Mouse (Mus musculus): ENCODE measurements around the gene Mrps33.

Gene Mrps33

DNA sequence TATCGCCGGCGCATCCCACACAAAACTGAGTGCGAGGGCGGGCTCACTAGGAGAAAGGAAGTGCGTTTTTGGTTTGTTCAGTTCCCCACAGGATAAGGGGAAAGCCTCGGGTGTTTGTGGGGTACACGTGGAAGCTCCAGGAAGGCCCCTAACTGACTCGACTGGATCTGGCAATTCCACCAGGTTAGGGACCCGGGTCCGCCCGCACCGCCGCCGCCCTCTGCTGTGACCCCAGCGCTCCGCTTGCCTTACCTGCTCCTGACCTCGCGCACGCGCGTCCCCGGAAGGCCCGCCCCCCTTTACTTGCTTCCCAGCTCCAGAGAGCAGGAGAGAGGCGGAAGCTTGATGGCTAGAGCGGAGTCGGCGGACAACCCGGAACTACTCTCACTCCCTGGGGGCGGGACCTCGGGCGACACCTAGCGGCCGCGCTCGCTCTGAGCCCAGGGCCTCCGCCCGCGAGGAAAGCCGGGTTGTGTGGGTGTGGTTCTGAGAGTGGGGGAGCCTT, at the start of gene Mrps33:
TSS of gene Mrps33 (minus strand) at position 377 of the 505 bp plus-strand sequence.
- peak; percentile 99 for DNase-seq

DNA sequence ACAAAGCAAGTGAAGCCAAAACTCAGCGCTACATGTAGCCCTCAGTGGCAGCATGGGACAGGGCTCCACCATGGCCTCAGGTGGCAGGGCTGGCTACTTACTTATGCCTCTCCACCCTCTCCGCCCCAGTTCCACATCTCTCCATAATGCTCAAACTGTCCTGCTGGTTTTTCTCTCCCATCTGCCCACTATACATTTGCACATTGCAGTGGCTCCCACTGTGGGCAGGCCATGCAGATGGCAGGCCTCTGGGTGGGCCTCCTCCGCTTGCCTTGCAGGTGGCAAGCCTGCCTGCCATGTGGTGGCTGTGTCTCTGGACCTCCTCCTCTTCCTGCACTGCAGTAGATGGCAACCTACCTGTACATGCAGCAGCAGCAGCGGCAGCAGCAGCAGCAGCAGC, 38.9 kb upstream of the Mrps33 start:
- DNase-seq, result no peak

DNA sequence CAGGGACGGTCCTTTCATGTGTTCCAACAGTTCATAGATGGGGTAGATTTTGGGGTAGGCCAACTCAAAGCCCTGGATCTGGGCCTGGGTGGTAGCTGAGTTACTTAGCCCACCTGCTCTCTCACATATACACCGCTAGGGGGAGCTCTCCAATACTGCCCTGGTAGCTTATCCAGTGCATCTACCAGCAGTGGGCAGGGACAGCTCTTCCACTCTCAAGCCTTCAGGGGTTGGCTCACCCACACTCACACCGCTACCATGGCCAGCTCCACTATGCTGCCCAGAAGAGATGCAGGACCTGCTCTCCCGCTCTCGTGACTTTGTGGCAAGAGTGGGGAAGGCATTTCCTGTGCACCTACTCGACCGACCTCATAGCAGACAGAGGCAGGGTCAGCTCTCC, 38.0 kb upstream of the Mrps33 start:
- peak in 1 of 2 experiments; percentile 16 for DNase-seq

DNA sequence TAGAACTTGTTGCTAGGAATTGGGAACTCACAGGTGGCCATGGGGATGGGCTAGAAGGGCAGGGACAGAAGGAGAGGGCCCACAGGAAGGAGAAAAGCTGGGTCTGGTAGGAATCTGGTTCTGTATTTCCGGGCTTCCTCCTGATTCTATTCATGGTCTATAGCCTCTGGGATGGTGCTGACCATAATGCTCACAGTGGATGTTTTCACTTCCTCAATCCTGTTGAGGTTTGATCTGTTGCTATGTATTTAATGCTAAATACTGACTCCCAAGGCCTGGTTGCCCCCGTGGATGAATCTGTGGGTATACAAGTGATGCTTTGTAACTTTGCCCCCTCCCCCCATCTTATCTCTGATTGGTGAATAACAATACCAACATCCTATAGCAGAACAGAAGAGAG, 36.8 kb upstream of the Mrps33 start:
- no peak for DNase-seq

DNA sequence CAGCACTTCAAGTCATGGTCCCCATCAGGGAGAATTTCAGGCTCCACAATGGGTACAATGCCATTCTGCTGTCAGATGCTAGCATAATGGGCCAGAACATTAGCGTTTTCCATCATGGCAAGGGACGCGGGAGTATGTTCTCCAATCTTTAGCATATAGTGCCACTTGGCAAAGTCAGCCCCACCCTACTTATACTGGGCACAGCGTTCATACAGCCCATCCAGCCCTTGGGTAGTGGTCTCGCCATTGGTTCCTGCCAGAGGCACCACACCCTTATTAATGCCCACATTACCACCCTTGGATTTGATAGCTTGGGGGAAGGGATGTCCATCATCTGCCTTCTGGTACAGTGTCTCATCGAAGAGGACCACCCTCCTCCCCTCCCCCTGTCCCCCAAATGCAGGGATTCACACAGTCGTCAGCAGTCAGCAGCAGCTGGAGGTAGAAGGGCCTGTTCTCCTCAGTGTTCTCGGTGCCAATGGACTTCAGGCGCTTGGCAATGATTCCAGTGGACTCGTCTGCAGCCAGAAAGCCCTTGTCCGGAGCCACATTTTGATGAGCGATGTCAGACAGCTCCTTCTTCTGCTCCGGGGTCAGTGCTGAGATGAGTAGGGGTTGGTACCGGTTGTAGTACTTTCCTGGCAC, 33.0 kb upstream of the Mrps33 start:
- DNase-seq, result peak; percentile 54 to 64

DNA sequence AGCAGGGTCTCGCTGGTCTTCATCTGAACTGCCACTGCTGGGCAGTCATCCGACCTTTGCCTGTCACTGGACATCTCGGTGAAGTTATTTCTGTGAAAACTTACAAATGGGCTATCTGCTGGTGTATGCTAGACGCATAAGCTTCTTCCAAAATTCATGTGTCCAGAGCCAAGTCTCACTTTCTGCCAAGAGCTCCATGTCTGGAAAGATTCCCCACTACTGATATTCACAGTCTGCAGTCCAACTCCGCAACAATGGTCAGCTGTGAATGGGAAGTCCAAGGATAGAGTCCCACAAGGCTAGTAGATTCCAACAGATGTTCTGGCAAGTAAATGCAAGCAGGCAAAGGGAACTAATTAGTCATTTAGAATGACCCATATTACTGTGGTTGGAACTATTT, 17.9 kb upstream of the Mrps33 start:
- DNase-seq, result peak; percentile 11 to 17

DNA sequence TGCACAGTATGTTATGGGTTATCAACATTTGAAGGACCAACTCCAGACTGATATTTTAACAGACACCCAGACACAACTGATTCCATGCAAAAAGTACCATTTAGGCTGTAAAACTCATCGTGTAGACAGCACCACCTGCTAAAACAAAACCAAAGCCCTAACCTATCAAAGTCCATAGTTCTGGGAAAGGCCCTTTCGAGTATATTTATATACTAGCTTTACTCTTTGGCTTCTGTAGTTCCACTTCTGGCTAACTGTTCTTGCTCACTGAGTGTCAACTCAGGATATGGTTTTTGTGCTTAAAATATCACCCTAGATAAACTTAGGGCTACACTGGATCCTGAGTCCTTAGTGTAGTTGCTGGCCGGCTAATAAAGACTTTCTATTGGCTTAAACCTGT, 10.5 kb upstream of the Mrps33 start:
- DNase-seq, result no peak

DNA sequence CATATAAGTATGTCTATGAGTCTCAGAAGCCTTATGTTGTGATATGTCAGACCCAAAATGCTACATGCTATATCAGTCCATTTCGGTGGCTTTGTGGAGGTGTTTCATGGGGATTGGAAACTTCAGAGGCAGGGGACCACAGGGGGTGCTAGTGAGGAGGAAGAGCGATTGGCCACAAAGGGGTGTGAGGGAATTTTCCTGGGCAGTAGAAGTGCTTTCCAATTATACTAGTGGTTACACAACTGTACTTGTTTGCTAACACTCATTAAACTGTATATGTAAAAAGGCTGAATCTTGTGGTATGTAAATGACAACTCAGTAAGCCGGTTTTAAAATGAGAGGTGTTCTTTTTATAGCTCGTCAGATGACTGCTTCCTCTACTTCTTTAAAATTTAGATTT, 8.1 kb upstream of the Mrps33 start:
- DNase-seq, result no peak

DNA sequence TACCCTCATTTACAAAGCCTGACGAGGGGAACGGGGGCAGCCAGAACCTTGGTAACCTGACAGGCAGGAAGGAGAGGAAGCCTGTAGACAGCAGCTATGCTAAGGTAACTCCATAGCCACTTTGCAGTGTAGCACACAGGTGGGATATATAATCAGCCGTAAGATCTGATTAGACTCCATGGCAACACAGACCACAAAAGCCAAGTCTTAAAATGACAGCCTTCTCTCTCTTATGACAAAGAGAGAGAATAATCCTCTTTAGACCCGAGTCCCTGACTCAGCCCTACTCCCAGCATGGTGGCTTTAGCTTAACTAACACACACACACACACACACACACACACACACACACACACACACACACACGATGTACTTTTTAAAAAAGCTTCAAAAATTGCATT, 2.3 kb downstream of the Mrps33 start:
- DNase-seq, result no peak

DNA sequence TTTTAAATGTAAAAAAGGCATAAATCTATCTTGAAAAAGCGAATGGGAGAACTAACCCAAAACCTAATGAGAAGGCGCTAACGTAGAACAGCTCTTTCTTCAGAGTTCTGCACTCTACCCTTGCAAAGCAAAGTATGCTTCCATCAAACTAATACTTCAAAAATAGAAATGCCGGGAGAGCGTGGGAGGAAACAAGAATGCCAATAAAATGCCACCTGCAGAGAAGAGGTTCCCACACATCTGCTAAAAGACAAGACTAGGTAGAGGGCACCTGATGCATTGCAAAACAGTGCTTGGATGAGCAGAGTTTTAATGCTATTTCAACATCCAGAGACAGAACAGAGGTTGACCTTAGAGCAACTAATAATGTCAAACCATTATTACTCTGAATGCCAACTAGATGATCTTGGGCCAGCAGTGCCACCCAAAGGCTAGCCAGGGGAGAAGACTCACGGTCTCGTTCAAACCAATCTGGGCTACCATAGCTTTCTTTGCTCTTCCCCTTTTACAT, 3.7 kb downstream of the Mrps33 start:
- peak in 1 of 2 experiments; percentile 13 for DNase-seq

DNA sequence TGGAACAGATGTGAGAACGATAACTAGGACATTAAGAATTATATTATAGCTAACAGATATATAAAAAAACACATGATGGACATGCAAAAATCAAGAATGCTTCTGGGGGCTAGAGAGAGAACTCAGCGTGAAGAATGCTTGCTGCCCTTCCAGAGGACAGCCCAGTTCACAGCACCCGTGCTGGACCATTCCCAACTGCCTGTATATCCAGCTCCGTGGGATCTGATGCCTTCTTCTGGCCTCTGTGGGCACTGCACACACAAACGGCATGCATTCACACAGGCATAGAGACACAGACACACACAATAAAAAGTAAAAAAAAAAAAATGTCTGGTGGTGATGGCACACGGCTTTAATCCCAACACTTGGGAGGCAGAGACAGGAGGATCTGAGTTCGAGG, 4.5 kb downstream of the Mrps33 start:
- peak; percentile 57 to 60 for DNase-seq

DNA sequence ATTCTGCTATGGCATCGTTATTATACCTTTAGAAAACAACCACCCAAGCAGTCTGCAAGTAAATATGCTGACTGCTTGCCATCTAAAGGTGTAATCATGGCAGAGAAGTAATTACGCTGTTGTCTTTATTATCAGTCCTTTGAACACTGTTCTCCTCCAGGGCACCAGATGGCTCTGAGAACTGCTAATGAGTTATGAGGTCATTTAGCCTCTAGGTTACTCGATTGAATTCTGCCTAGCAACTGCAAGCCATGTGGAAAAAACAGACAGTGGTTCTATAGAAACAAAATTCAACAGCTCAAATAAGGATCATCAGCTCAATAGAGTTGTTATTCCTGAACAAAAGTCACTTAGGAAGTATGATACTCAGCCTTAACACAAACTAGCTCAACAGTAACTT, 4.9 kb downstream of the Mrps33 start:
- peak; percentile 41 to 46 for DNase-seq

DNA sequence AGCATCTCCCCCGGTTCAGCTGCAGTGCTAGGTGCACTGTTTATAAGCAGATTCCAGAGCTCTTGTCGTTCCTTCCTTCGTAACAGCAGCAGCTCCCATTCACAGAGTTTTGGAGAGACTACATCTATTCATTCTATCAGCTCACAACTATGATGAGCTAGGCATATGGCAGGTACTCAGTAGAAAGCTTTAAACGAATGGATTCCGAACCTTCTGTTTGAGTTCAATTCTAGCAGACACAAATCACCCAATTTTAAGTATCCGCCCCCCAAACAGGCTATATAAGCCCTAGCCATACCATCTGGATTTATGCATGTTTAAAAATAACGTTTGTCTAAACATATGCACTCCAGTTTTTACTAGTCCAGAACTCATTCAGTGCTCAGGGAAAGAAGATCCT, 9.8 kb downstream of the Mrps33 start:
- DNase-seq, result no peak

DNA sequence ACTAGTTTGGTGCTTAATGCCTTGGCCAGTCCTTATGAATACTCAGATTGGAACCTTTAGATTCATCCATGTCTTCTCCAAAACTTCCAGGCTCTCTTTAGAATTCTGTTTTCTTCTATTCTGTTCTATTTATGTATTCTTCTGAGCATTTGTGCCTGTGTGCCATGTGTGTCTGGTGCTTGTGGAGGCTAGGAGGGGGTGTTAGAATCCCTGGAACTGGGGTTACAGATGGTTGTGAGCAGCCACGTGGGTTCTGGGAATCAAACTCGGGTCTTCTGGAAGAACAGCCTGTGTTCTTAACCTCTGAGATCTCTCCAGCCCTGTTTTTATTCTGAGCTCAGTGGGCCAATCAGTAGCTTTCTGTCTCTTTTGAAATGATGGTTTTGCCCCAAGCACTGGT, 13.7 kb downstream of the Mrps33 start:
- no peak for DNase-seq

DNA sequence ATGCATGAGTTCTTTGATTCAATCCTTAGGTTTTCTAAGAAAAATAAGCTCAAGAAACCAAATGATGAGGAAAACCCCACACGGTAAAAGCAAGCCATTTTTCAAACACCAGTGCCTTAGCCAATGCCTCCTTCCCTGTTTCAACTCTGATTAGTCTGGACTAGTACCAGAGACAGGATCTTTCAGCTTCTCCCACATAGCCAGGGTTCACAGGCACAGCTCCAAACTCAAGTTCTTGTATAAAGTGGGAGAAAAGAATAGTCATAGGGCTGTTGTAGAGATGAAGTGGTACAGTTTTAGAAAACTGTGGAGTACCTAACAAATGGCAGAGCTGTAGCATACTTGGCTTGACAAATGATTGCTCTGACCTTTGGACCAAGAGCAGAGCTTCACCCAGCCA, 14.6 kb downstream of the Mrps33 start:
- no peak for DNase-seq

DNA sequence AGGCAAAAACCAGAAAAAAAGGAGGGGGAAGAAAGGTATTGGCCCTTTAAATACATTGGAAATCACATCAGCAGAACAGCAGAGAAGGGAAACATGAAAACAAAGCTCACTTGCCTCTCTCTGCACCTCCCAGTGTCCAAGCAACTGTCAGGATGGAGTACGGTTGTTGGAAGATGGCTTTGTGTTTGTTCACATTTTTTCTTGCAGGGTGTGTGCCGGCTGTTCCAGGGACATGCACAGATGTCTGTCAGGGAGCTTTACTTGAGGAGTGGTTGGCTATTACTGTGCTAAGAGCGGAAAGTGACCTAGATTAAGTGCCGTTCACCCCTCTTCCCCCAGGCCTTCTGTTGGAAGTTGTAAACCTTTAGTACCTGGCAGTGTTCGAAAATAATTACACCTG, 19.0 kb downstream of the Mrps33 start:
- DNase-seq, result peak in 1 of 2 experiments; percentile 8

DNA sequence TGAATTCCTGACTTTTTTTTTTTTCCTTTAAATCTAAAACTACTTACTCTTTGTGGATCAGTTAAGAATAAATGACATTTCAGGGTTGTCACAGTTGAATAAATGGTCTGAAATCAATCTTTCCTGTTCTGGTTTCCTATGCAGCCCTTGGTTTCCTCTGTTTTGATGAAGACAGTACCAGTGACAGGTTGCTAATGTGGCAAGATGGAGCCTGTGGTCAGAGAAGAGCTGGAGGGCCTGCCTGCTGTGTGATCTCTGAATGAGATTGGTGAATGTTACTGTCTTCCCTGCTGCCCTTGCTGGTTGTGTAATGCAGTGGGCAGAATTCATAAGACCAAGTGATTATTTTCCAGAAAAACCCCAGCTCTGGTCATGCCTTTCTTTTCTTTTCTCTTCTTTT, 22.4 kb downstream of the Mrps33 start:
- DNase-seq, result no peak

DNA sequence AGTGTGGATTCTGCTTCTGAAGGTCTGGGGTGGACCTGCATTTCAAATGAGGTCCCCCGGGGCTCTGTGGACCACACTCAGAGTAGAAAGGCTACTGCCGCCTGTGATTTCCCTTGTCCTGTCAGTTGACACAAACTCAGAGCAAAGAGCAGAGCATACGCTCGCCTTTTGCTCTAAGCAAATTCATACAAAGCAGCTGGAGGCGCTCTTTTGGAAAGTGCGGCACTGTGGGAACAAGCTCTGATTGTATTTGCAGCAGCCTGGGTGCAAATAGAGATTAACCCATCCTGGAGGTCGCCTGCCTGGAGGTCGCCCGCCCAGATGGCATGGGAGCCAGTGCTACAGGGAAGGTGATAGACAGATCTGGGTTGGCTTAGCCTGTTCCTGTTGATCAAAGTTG, 23.0 kb downstream of the Mrps33 start:
- peak; percentile 9 to 12 for DNase-seq

DNA sequence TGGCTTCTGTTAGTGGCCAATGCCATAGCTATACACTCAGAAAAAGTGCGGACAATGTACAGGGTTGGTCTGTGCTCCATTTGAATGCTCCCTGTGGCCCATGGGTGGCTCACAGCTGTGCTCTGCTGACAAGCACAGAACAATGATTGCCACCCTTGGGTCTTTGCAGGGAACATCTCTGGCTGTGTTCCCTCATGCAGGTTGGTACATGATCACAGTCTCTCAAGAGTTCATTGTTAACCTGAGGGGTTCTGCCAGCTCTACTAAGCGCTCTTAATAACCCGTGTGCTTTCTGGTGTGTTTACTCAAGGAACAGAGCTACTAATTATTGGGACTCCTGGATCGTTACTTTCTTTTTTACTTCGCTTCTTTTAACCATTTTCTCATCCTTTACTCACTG, 24.8 kb downstream of the Mrps33 start:
- DNase-seq, result no peak

DNA sequence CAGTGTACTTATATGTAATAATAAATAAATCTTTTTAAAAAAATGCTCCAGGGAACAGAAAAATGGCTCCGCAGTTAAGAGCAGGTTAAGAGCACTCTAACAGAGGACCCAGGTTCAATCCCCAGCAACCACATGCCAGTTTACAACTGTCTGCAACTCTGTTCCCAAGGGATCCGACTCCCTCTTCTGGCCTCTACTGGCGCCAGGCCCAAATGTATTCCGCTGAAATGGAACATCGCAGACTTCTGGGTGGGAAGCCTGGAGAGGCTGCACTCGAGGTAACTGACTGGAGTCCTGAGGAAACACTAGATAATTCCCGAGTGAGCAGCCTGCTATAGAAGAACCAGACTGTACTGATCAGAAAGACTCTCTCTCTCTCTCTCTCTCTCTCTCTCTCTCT, 27.3 kb downstream of the Mrps33 start:
- peak; percentile 15 to 21 for DNase-seq

DNA sequence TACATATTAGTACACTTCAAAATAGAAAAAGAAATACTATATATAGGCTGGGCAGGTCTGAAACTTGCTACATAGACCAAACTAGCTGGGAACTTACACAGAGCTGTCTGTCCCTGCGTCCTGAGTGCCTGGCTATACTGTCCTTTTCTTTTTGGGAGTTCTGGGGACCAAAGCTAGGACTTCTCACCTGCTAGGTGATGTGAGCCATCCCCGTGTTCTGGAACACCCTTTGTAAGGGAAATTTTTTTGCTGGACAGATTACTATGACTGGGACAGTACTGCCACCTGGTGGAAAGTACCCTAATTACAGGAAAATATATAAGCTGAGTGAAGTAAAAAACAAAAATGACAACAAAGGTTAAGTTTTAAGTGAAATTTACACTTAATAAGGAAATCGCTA, 28.2 kb downstream of the Mrps33 start:
- peak; percentile 19 to 54 for DNase-seq

DNA sequence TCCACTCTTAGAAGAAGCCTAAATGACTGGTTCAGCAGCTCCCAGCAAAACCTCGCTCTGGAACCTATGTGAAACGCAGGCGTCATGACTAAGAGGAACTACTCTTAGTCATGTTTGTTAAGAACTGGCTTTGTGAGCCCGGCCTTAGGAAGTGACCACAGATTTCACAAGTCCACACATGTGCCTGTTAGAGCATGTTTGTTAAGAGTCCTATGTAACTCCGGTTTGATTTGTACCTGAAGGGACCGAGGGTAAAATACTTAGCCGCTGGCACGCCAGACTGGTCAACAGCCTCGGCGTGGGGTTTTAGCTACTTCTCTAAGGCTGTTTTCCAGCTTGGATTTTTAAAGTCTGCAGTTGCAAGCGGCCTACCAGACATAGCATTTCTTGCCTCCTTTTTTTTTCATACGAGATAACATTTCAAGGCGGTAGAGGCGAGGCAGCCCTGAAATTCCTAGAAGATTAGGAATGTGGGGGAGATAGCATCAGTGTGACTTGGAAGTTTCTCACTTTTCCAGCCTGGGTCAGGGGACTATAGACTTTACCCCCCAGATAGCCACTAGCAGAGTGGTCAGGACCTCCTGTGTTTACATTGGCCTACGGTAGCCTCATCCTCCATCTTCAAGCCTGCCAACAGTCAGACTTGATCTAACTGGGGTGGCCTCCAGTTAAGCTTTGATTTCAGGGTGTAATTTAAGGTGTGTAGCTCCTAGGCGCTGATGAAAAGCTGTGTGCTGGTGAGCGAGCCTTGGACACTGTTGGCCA, 28.8 kb downstream of the Mrps33 start:
- DNase-seq, result peak in 1 of 2 experiments; percentile 9

DNA sequence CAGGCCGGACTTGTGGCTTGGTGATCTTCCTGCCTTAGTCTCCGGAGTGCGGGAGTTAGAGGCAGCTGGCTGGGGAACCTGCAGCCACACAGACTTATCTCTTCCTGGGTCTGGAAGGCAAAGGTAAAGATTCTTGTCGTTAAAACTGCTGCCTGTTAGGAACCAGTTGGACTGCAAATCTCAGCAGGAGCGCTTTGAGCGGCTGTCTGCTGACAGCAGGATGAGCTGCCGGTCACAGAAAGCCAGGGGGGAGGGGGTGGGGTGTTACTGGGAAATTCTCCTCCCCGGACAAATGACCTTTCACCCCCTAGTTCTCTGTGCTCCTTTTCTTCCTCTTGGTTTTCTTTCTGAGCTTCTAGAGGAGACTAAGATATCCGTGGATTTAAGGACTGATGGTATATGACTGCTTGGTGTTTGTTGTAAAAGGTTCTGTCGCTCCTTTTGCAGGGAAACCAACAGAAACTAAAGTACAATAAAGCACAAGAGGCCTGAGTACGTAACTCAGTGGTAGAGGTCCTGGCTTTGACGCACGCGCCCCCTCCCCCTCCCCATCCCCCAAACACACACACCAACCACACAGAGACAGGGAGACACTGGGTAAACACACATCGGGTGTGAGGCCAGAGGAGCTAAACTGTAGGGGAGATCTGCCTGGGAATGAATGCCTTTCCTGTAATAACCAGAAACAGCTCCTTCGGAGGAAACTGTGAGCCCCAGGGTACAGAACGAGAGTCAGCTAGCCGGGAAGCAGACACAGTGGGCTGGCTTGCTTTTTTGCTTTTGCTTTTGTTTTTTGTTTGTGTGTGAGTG, 29.7 kb downstream of the Mrps33 start:
- DNase-seq, result peak; percentile 35 to 45

Data from cerebellum, postnatal 10 days (tissue).